Mouse (Mus musculus) adrenal gland, postnatal 36 days (tissue): ENCODE measurements at regions not wholly inside any gene's neighbourhood (a gene's known extent, or its start where the extent isn't known, plus 50 kb on each side); places are given as distances from the start of the nearest gene placed in this dataset.
A peak's percentile ranks its signal among the peaks of the same experiment; 100 is the strongest.

ENCODE experiments used
- DNase-seq, 2 experiments: peaks; one replicate each; pipeline ENCODE4 v3.0.0; 2021; ENCODE audit warnings: mixed read lengths in 1 of 2

DNA sequence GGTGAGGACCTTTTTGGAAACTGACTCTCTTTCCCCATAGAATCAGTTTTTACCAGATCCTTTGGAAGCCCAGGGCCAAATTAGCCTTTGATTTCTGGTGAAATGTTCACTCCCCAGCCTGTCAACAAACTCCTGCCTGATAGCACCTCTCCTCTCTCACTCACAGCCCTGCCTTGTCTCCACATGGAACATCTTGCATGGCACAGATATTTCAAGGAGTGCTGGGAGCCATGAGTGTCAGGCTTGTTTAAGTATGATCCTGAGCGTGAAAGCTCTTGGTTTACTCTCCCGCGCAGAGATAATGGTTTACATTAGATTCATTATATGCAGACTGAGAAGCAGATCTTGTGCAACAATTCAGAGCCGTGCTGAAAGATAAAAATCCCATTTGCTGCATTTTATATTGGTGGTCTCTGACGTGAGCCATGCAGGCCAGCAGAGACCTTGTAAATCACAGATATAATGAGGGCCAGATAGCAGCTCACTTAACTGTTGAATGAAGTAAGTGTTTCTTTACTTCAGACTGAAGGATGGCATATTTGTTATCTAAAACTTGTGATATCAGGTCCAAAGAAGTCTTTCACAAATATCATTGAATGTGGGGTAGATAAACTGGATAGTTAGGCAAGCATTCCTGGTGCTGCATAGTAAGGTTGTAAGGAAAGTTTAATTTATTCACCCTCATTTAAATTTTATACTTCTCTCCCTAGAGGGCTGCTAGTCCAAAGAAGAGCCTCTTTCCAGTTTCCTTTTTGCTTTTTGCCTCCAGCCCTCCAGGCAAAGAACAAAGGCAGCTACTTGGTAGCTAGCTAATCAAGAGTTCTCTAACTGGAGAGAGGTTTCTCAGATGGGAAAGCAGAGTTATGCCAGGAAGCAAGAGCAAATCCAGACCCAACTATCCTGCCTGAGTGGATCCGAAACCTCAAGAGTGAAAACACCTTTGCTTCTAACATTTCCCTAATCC is 81.8 kb downstream of the Tbx18 start:
- no peak for DNase-seq

DNA sequence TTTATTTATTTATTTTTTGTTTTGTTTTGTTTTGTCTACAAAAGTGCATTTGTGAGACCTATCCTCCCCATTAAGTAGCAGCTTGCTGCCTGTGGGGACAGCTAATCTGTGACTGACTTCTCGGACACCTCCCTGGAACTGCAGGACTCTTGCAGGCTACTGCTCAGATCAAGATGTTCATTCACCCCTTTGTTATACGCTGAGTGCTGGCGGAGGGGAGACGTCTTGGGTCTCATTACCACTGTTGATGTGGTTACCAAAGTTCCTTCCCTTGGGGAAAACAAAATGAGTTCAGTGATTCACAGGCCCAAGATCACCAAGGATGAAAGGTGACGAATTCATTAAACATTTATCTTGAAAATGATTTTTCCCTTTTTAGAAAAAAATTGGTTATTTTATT is 82.7 kb downstream of the Tbx18 start:
- no peak for DNase-seq

DNA sequence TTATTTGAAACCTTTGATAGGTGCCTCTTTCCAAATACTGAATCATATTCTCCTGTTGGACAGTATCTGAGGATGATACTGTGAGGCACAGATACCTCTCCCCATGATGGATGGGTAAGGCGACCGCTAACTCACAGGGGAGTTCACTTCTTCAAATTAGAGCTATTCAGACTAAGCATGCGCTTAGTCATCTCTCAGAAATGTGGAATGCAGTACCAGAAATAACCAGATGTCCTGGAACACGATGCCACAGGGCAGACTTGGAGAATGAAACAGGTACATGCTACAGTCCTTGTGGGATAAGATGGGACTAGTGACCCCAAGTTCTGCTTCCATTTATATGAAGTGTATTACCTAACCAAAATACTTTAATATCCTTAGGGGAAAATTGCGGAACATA is 86.0 kb downstream of the Tbx18 start:
- no peak for DNase-seq

DNA sequence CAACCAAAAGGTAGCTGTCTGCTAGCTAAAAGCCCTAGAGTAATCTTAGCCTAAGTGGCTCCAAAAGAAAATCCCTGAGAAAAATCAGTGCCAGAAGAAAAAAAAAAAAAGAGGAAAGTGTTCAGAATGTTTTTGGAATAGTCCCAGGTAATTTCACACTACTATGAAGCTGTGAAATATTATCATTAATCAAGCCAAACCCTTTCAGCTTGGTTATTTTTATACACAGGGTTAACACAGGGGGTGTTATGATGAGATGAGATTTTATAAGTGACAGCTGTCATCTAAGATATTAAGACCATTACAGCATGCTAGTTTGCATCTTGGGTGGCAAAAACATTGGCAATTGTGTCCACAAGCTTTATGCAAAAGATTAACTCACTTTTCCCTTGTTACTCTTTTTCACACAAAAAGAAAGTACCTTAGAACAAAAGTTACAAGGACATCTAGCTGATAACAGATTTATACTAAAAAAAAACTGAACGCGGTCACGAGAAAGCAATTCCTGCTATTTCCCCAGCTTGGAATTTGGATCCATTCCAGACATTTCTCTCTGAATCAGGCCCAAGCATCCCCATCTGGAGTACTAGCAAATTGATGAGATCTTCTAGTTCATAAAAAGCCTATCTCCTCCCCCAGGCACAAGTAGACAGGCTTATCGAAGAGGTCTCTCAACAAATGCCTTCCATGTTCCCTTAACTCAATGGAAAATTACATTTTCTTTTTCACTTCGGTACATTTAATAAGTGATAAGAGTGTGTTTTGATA is 97.0 kb downstream of the Tbx18 start:
- DNase-seq, result no peak

DNA sequence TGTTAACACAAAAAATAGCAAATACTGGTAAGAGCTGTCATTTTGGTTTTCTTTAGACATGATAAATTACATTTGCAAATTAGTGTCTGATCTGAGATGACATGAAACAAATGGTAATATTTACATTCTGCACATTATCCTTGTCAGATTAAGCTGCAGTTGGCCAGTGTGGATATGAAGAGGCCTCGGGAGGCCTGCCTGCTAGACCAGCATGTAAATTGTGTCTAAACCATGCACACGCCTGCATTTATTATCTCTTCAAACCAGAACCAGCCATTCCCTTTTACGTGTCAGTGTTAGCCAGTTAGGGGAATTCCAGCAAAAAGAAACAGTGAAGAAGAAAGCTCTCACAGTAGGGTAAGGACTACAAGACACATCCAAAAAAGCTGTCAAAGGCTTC is 104.6 kb downstream of the Tbx18 start:
- no peak for DNase-seq

DNA sequence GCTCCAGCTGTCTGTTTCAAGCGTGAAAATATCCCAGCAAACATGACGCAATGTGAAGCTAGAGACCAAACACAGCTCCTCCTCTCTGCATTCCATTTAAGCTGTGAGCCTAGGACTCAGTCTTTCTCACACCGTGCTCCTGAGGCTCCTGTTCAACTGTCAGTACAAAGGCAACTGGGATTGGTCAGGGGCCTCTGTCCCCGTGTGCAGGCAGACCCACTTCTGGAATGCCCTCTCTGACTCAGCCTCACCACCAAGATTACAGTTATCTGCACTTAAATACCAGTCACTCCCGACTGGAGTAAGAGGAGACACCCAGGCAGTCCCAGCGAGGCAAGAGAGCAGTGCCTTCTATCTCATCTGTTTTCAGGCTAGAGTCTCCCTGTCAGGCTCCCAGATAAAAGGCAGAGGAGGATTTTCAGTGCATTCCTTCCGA is 112.8 kb downstream of the Tbx18 start:
- DNase-seq, result no peak

DNA sequence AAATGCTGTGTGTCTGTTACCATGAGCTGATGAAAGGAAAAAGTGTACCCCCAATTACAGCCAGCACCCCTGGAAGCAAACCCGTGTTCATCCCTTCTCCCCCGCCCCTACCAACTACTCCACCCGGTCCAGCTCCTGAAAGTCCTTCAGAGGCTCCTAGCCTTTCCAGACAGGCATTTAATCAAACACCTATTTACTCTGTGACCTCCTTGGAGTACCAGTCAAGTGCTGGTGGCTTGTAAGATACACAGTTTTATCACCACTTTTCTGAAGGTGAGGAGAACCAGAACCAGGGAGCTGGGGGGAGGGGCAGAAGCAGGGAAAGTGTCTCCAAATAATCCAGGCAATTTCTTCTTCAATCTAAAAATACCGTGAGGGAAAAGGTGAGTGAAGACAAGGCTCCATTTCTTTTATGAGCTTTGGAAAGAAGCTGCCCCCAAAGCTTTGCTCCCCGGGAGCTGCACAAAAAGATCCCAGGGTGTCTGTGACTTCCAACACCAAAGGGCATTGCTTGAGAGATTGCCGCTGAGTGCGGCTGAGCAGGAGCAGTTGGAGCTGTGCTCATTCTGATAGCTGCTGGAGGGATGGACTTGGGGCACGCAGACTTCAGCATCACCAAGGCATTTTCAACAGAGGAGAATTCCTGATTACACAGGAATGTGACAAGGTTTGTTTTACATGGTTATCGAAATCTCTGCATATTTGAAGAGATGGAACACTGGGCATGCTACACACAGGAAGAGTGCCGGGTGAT is 123.0 kb downstream of the Tbx18 start:
- no peak for DNase-seq

DNA sequence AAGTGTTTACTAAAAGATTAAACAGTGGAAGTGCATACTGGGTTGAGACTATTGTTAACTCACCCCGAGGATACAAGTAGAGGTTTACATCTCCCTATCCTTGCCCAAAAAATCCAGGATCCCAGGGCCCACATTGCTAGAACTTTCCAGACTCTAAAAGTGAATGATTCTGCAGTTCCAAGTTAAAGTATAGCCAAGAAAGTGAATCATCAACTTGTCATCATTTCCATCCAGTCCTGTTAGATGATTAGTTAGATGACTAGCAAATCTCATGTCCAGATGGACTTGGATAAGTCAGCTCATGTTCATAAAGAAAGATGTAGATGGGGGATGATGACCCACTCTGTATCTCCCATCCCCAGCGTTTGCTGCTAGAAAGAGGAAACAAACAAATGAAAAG is 155.5 kb downstream of the Tbx18 start:
- DNase-seq, result no peak

DNA sequence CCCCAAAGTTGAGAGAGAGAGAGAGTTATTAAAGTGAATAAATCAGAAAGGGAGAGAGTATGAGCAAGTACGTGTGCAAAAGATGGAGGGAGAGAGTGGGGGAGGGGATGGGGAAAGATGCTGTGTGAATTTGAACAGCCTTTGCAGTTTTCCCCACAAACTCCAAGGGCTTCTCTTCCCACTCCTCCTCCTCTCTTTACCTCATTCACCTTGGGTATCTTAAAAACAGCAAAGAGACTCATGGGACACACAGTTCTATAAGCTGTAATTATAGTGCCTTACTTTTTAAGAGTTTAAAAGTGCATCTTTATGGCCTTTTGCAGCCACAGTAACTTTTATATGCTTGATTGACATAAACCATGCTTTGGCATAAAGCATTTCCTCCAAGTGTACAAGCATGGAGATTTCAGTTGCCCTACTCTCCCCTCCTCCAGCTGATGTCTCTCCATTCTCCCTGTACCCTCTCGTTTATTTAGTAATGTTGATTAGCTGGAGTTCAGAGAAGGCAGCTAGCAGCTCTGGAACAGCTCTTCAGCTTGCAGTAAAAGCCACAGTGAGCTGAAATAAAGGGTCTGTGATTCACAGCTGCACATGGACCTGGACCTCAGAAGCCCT is 156.7 kb downstream of the Tbx18 start:
- DNase-seq, result no peak

DNA sequence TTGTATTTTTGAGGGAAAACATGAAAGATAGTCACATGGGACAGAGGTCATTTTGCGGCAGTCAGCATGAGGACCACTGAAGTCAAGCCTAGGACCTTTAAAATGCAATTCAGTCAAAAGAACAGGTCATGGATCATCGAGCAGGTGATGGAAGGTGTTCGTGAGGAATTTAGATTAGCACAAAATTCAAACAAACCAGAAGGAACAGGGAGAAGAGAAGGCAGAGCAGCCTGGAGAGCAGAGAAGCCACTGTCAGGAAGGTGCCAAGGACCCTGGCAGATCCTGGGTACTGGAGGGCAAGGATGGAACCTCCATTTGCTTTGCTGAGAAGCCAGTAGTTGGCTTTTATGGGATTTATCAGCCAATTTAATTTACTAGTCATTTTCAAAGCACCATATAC is 167.8 kb downstream of the Tbx18 start:
- no peak for DNase-seq

DNA sequence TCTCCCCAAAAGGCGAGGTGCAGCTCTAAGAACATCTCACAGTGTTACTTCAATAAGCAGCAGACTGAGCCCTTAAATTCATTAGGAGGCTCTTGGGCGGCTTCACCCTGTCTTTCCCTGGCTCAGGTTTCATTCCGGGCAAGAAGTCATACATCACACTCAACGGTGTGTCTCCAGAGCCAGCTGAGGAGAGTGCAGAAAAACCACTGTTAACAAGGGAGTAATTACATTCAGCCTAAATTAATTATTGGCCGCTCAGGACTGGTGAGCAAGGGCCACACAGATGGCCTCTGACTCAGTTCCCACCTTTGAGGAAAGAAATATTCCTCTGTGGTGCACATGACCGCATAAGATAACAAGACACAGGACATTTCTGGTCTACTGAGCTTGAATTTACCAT is 168.3 kb downstream of the Tbx18 start:
- DNase-seq, result no peak

DNA sequence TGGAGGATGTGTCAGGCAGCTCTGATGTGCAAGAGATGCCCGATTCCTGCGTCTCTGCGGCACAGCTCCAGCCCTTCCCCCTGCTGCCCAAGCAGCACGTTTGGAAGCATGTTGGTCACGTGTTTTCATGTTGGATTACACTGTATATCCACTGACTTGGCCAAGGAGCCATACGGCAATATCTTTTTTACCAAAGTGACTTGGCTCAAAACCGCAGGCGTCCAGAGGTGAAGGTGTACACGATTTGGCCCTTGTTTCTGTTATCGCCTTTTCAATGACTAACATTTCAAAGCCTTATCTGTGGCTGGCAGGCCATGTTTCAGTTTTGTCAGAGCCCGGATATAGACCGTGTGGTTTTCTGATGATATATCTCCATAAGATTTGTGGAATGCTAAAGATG is 173.2 kb downstream of the Tbx18 start:
- no peak for DNase-seq

DNA sequence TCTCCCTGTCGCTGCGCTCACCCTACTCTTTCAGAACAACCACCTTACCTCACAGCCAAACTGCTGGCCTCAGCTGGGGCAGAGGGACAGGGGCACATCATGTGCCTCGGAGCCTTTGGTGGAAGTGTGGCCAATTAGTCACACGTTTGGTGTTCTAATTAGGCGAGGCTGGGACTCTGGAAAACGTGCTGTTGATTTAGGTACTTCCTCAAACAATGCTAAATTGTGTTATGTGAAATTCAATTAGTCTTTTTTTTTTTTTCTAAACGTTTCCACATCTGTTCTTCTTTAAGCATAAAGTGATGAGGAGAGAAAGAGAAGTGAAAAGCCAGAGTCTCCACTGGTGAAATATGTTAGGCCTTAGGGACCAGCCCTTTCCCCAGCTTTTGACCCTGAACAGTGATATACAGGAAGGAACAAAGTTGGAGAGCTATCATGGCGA is 174.1 kb downstream of the Tbx18 start:
- no peak for DNase-seq

DNA sequence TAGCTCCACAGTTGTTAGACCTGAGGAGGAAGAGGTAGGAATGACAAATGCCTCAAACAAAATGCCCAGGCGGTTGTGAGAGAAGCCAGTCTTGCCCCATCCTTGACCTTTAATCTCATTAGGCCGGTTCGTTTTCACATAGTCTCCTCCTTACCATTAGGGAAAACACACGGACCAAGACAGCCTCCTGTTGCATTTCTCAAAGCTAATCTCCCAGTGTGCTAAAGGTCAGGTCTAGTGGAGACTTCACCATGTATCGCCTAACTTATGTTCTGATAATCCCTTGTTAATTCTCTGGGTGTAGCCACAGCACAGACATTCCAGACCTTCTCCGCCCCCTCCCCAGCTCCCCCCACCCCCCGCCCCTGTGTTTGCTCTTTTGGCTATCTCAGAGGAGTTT is 174.5 kb downstream of the Tbx18 start:
- DNase-seq, result peak in 1 of 2 experiments; percentile 2

DNA sequence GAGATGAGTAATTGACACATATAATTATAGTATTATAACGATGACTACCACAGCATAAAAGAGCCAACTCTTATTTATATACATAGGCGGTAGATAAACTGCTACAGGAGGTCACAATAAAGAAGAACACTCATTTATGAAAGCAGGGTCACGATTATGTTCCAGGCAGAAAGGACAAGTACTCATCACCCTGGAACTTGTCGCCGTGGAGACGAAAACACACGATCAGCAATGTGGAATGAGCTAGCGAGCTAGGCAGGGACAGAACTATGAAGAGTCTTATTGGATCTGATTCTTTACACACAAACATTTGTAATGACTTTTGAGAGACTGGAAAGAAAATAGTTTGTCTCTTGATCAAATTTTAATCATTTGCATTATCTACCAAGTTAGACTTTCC is 197.9 kb downstream of the Tbx18 start:
- no peak for DNase-seq

DNA sequence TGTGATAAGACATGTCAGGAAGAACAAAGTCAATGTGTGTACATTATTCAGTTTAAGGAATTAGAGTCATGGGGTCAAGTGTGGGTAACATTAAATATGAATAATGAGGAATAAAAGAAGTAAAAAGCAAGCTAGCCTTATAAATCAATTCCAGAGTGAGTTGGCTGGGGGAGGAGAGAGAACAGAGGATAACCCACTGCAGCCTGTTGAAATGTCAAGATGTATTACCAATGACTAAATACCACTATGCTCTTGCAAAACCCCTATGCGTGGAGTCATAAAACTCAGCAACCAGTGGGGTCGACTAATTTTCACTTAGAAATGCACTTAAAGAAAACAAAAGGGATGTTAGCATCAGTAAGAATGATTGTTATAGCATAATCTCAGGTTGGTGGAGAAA is 201.2 kb downstream of the Tbx18 start:
- no peak for DNase-seq

DNA sequence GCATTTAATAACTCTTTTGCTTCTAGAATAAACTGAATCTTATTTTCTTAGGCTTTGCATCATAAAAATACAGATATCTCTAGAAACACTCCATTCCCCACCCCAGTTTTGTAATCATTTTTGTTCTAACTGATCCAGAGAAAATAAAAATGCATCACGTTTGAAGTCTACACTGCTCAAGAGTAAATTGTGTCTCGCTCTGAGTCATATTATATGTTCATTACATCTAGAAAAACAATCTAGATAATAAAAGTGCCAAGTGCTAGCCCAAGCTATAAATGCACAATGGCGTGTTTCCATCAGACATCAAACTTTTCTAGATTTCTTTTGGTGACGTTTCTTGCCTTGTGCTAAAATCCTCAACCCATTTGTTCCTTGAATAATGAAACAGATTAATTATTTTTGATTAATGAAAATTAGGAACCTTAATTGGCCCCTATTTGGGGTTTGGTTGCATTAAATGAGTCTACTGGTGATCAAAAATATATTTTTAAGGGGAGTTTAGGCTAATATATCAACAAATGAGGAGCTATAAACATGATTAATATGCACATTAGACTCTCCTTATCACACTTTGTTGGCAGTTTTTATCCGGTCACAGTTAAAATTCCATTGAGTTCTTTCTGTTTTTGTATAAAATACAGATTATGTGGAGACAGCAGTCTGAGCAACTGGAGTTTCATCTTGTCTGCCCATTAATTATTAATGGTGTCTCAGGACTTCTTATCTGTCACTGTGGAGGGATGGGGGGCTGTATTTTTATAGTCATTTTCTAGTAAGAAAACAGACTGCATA is 206.0 kb downstream of the Tbx18 start:
- DNase-seq, result no peak

DNA sequence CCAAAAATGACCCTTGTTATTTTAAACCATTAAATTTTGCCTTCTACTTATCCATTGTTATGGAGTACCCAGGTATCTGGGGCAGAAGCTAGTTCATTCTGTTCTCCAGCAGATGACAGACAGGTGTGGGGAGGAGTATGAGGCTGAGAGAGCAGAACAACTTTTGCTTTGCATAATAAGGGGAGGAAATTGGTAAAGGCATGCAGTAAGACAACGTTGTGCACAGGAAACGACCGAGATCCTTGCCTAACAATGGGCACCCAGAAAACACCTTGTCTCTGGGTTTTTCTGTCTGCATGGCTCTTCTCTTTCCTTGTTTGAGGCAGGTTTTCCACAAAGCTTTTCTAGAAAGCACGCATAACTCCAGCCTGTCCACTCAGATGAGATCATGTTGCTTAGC is 220.4 kb downstream of the Tbx18 start:
- DNase-seq, result no peak

DNA sequence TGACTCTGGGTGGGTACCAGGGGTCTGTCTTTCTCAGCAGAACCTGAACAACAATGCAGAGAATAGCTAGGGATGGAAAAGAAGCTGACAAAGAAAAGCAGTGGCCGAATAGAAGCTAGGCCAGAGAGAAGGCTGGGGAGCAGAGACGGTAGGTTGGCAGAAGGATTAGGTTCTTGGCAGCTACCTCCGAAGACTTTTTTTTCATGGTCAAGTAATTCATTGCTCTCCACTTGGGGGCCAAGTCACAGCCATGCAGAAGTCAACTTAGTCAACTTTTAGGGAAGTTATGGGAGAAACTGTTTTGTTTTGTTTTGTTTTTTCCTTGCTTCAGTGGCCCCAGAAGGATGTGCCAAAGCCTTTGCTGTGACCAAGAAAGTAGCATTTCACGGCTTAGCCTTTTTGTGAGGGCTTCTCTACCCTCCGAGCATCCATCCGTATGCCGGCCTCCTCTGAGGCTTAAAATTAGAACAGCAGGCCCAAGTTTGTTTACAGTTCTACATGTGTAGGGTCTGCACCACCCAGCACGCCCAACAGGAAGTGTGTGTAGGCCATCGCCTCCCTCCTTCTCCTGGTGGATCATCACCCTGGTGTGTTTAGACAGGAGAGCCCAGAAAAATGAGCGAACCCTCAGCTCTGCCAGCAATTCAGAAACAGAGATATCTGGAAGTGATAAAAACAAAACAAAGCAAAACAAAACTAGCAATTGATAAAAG is 226.2 kb downstream of the Tbx18 start:
- no peak for DNase-seq

DNA sequence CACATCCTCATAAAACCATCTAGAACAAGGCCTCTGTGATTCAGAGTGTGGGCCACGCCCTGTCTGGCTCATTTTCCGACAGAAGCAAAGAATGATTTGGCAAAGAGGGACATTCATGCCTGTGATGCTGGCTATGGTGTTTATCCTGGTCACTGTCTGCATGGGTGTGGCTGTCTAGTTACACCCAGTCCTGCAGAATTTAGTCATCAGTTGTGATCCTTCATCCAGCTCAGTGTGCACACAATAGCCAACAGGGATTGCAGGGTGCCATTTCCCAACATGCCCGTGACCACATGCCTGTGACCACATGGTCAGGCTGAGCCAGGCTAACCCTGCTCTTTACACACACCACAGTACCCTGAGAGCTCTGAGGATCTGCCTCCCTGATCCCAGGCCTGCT is 208.8 kb upstream of the Cep162 start:
- DNase-seq, result peak; percentile 2 to 5

DNA sequence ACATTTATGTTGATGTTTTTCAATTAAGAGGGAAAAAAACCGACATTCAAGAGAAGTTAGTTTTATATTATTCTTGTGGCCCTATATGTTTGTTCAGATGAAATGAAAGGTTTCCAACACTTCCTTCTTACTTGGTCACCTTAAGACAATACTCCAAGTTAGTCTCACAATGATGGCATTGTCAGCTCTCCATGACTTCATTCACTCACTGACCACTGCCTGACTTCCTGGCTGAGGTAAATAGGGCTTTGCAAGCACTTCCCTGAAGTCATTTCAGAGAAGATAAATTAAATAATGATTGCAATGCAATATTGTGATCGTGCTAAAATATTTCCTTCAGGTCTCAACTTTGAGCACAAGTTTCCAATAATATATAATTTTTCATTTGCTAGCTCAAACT is 197.9 kb upstream of the Cep162 start:
- no peak for DNase-seq
